Mouse (Mus musculus) liver, embryonic 14.5 days (tissue): ENCODE data around the gene Sbf1.

Experiments used
- CTCF ChIP-seq: IDR thresholded peaks from 2 replicates; pipeline ENCODE4 v1.5.1; 2016; ENCODE audit warnings: antibody characterized with exemption, low read depth, control low read depth
- EP300 ChIP-seq: IDR thresholded peaks from 2 replicates; pipeline ENCODE4 v1.6.1; 2016; ENCODE audit warnings: antibody characterized with exemption, low read depth

DNA sequence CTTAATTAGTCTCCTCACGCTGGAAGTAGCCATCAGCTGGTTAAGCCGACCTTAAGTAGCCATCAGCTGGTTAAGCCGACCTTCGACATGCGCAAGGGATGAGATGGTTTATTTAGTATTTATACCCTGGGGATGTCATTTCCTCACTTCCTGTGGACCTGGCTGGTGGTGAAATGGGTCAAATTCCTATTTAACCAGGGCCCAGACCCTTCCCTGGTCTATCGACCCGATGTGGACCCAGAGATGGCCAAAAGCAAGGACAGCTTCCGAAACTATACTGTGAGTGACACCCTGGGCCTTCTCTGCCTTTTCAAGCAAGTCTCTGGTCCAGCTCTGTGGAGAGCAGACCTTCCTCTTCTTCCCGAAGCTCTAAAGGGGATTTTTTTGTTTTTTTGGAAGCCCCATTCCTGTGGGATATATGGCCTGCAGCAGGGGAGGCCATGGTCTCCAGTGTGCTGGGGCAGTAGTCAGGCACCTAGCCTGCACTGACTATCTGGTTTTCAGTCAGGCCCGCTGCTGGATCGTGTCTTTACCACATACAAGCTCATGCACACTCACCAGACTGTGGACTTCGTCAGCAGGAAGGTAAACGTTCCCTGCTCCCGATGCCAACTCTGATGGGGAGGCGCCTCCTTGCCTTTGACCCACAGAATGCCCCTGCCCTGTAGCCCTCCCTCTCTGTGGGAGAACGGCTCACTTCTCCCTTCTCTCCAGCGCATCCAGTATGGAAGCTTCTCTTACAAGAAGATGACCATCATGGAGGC lies 19.8 kb upstream of the Sbf1 start:
- no peak for TF ChIP-seq CTCF
- no peak for TF ChIP-seq EP300
